Mouse (Mus musculus) bone marrow, adult 2 months (tissue): ENCODE results near the gene Nmt1. TPM values are rescaled to one million over a fixed set of nuclear protein-coding genes. Genes with fewer than 3 reads are reported as not detected.

ENCODE experiments used
- H3K27ac ChIP-seq: fragments of 200-500 bp; 2 replicates; pipeline ENCODE4 v1.5.1; 2012; ENCODE audit warnings: low read depth, mild to moderate bottlenecking, control low read depth, inconsistent platforms, low read length; ENCODE audit not compliant: control insufficient read depth, poor library complexity, insufficient read depth
- H3K4me1 ChIP-seq: fragments of 200-500 bp; 2 replicates; pipeline ENCODE4 v1.6.1; 2011; ENCODE audit warnings: low read length; ENCODE audit not compliant: control insufficient read depth, insufficient read depth
- H3K4me3 ChIP-seq: fragments of 200-500 bp; replicated peaks from 2 replicates; pipeline ENCODE3; 2011; ENCODE audit warnings: mild to moderate bottlenecking, low read depth, low read length, control low read depth; ENCODE audit not compliant: control insufficient read depth
- CTCF ChIP-seq: fragments of 200-500 bp; IDR thresholded peaks from 2 replicates; pipeline ENCODE4 v1.5.1; 2011; ENCODE audit warnings: low read length, control low read depth; ENCODE audit not compliant: control insufficient read depth, insufficient read depth
- POLR2A ChIP-seq: fragments of 200-500 bp; IDR thresholded peaks from 2 replicates; pipeline ENCODE4 v1.6.1; 2011; ENCODE audit warnings: low read depth, mild to moderate bottlenecking, control low read depth, low read length, borderline replicate concordance; ENCODE audit not compliant: control insufficient read depth
- WGBS: fragments of 180-500 bp; shearing (Covaris S2); methylation state at CpG from one replicate; pipeline ENCODE4 v1.1.7; 2018; 5-methylcytosine and 5-hydroxymethylcytosine counted together
- polyA plus RNA-seq: library from polyadenylated mRNA; stranded (reverse); fragments of >200 nt; gene quantifications from 2 replicates; pipeline ENCODE4 v1.2.4, GENCODE M21; 2011; ENCODE audit warnings: low replicate concordance; ENCODE audit not compliant: missing spikeins, insufficient read depth, insufficient read length

Gene Nmt1
- 28.0 and 38.2 TPM in 2 replicates for polyA plus RNA-seq

- H3K4me3 ChIP-seq: peak within 1 kb of the TSS; percentile 86
- WGBS: under 1% methylated on average over 36 of the region's 36 CpGs
- TF ChIP-seq POLR2A (peak; percentile 76; the same call in 1 of the 2 replicates), CTCF (no peak)
- H3K4me1 ChIP-seq: peaks cover 2% of the 10 kb centered on the region; the same call in 1 of the 2 replicates
- peak within 1 kb of the TSS; percentile 79 for H3K27ac ChIP-seq
These were observed at the start of gene Nmt1, which contains the start of gene Dcakd for GRCm38 (mm10) chr11:103028176-103028891. TSS of gene Nmt1 (plus strand) at chr11:103028190. TSS of gene Dcakd (minus strand) at chr11:103028333.

GRCm38 (mm10) chr11:102981151-102981890 is 46.7 kb upstream of the Nmt1 start:
- TF ChIP-seq POLR2A (no peak), CTCF (no peak)
- WGBS: 51% methylated on average over 10 of the region's 10 CpGs

GRCm38 (mm10) chr11:102984086-102984485 is 43.9 kb upstream of the Nmt1 start:
- no peak overlapping the region for H3K27ac ChIP-seq
- WGBS: 87% methylated on average over 9 of the region's 9 CpGs
- H3K4me3 ChIP-seq: no peak overlapping the region
- H3K4me1 ChIP-seq: no peaks in the 10 kb centered on the region
- TF ChIP-seq CTCF: no peak
- no peak for TF ChIP-seq POLR2A

More at GRCm38 (mm10) chr11:102981151-102981890, 46.7 kb upstream of the Nmt1 start:
- no peak overlapping the region for H3K27ac ChIP-seq
- H3K4me3 ChIP-seq: no peak overlapping the region
- H3K4me1 ChIP-seq: no peaks in the 10 kb centered on the region

GRCm38 (mm10) chr11:102984615-102985014 is 43.4 kb upstream of the Nmt1 start:
- no peak overlapping the region for H3K27ac ChIP-seq
- WGBS: 65% methylated on average over 4 of the region's 4 CpGs
- TF ChIP-seq CTCF (no peak), POLR2A (no peak)

GRCm38 (mm10) chr11:102985160-102985559 is 42.8 kb upstream of the Nmt1 start:
- Histone ChIP-seq H3K4me3 (no peak overlapping the region), H3K4me1 (no peaks in the 10 kb centered on the region), H3K27ac (no peak overlapping the region)
- WGBS: 76% methylated on average over 6 of the region's 6 CpGs
- TF ChIP-seq POLR2A (no peak), CTCF (no peak)

More at GRCm38 (mm10) chr11:102984615-102985014, 43.4 kb upstream of the Nmt1 start:
- Histone ChIP-seq H3K4me1 (no peaks in the 10 kb centered on the region), H3K4me3 (no peak overlapping the region)

- Histone ChIP-seq H3K4me1 (no peaks in the 10 kb centered on the region), H3K27ac (no peak overlapping the region), H3K4me3 (no peak overlapping the region)
- 10% methylated on average over 28 of the region's 28 CpGs for WGBS
- TF ChIP-seq POLR2A (no peak), CTCF (no peak)
These were observed 38.3 kb upstream of the Nmt1 start for GRCm38 (mm10) chr11:102989641-102990151.

- WGBS: 2% methylated on average over 29 of the region's 29 CpGs
- Histone ChIP-seq H3K4me3 (no peak overlapping the region), H3K4me1 (no peaks in the 10 kb centered on the region), H3K27ac (no peak overlapping the region)
- TF ChIP-seq CTCF (no peak), POLR2A (no peak)
These were observed 37.8 kb upstream of the Nmt1 start for GRCm38 (mm10) chr11:102990152-102990663.

GRCm38 (mm10) chr11:102991681-102992080 is 36.3 kb upstream of the Nmt1 start:
- TF ChIP-seq POLR2A (no peak), CTCF (no peak)

More at GRCm38 (mm10) chr11:102991681-102992080, 36.3 kb upstream of the Nmt1 start:
- WGBS: 5% methylated on average over 16 of the region's 16 CpGs
- no peaks in the 10 kb centered on the region for H3K4me1 ChIP-seq
- H3K4me3 ChIP-seq: no peak overlapping the region
- no peak overlapping the region for H3K27ac ChIP-seq
